9 mouse cellular contexts compared by ENCODE assay signal in genomic region chr10:128697072-128697725, GRCm38 (mm10). TPM values are rescaled to one million over a fixed set of nuclear protein-coding genes. Genes with fewer than 3 reads are reported as not detected.
DNase-seq lines count a peak whose midpoint lies in the region; ATAC-seq and TF ChIP-seq lines count a peak whose summit lies in the region.
"Had no signal": no experiment of that assay in that cellular context is flagged by ENCODE, and none has a peak within 500 bp of the region (broad histone marks: within the 10 kb centered on the region; RNA-seq: fewer than 3 reads in every experiment).

No protein-coding gene starts in this region.

- H3K4me1 ChIP-seq in liver, embryonic 11.5 days (replicated peaks; ENCODE audit: control insufficient read depth, insufficient read depth, low read length), result peaks cover 16% of the 10 kb centered on the region
- H3K4me1 ChIP-seq in bone marrow macrophage, adult 2 months (ENCODE audit: control insufficient read depth, insufficient read depth, low read length), result peaks cover 17% of the 10 kb centered on the region
- peaks cover 15% of the 10 kb centered on the region for H3K4me1 ChIP-seq in hindbrain, embryonic 15.5 days (replicated peaks)
- no peaks in the 10 kb centered on the region for H3K4me1 ChIP-seq in midbrain, postnatal 0 days (ENCODE audit: insufficient read depth, low read length)

- TF ChIP-seq CTCF in bone marrow macrophage, adult 2 months (IDR thresholded peaks at IDR 0.05; ENCODE audit: low read depth, low read length), result no peak
- peak; percentile 13 for TF ChIP-seq CTCF in midbrain, postnatal 0 days (IDR thresholded peaks at IDR 0.05)

- no peak for DNase-seq in liver, embryonic 11.5 days (ENCODE audit: low spot score)
- DNase-seq in liver, result no peak
- no peak for DNase-seq in midbrain, postnatal 0 days (ENCODE audit: low spot score)
- no peak for DNase-seq in layer of hippocampus, adult 8-10 months (ENCODE audit: low spot score in 2 of 2)
- DNase-seq in frontal cortex, postnatal 36 days (ENCODE audit: low spot score in 2 of 2), result no peak
- no peak for DNase-seq in kidney, postnatal 4 days
- DNase-seq: lung, postnatal 14 days had no signal

- WGBS in liver, embryonic 11.5 days, result 83% methylated on average over 6 of the region's 6 CpGs
- WGBS in hindbrain, embryonic 15.5 days, result 87% methylated on average over 6 of the region's 6 CpGs
- WGBS in midbrain, postnatal 0 days, result 84% methylated on average over 6 of the region's 6 CpGs

- no peak overlapping the region for H3K4me3 ChIP-seq in liver, embryonic 11.5 days (ENCODE audit: low read depth, low read length)
- no peak overlapping the region for H3K4me3 ChIP-seq in bone marrow macrophage, adult 2 months (ENCODE audit: insufficient read depth, low read length)
- H3K4me3 ChIP-seq in hindbrain, embryonic 15.5 days, result peak overlapping the region; percentile 45
- H3K4me3 ChIP-seq in midbrain, postnatal 0 days (ENCODE audit: low read depth, low read length), result peak overlapping the region; percentile 35; the same call in 1 of the 2 replicates

- peaks cover 28% of the 10 kb centered on the region for H3K36me3 ChIP-seq in liver, embryonic 11.5 days (ENCODE audit: control insufficient read depth, insufficient read depth, low read length)
- H3K36me3 ChIP-seq in hindbrain, embryonic 15.5 days, result no peaks in the 10 kb centered on the region
- no peaks in the 10 kb centered on the region for H3K36me3 ChIP-seq in midbrain, postnatal 0 days (ENCODE audit: insufficient read depth, low read length)

- H3K9me3 ChIP-seq in liver, embryonic 11.5 days (ENCODE audit: control insufficient read depth, low read length), result no peaks in the 10 kb centered on the region
- H3K9me3 ChIP-seq in hindbrain, embryonic 15.5 days, result no peaks in the 10 kb centered on the region
- no peaks in the 10 kb centered on the region for H3K9me3 ChIP-seq in midbrain, postnatal 0 days (ENCODE audit: low read length)

- no peak overlapping the region for H3K9ac ChIP-seq in liver, embryonic 11.5 days (ENCODE audit: low read depth, low read length)
- peak overlapping the region; percentile 44; the same call in 1 of the 2 replicates for H3K9ac ChIP-seq in hindbrain, embryonic 15.5 days
- no peak overlapping the region for H3K9ac ChIP-seq in midbrain, postnatal 0 days (replicated peaks; ENCODE audit: low read length, poor library complexity, severe bottlenecking)

- no peak overlapping the region for H3K27ac ChIP-seq in liver, embryonic 11.5 days (ENCODE audit: low read depth, low read length)
- peak overlapping the region; percentile 70 for H3K27ac ChIP-seq in bone marrow macrophage, adult 2 months (ENCODE audit: insufficient read depth, low read depth, low read length)
- H3K27ac ChIP-seq in hindbrain, embryonic 15.5 days (replicated peaks), result peak overlapping the region; percentile 89
- peak overlapping the region; percentile 77; the same call in 1 of the 2 replicates for H3K27ac ChIP-seq in midbrain, postnatal 0 days (ENCODE audit: low read depth, low read length)

- no peak for ATAC-seq in liver, embryonic 11.5 days (replicated peaks; ENCODE audit: low FRiP score)
- no peak for ATAC-seq in hindbrain, embryonic 15.5 days (ENCODE audit: low FRiP score, low read depth)
- no peak for ATAC-seq in midbrain, postnatal 0 days (ENCODE audit: low FRiP score)

- no peaks in the 10 kb centered on the region for H3K27me3 ChIP-seq in liver, embryonic 11.5 days (replicated peaks; ENCODE audit: control insufficient read depth, insufficient read depth, low read length)
- no peaks in the 10 kb centered on the region for H3K27me3 ChIP-seq in hindbrain, embryonic 15.5 days
- H3K27me3 ChIP-seq in midbrain, postnatal 0 days (ENCODE audit: insufficient read depth, low read length), result no peaks in the 10 kb centered on the region

- no peak for TF ChIP-seq POLR2A in bone marrow macrophage, adult 2 months (IDR thresholded peaks at IDR 0.05; ENCODE audit: borderline replicate concordance, low read depth, low read length)

- peak overlapping the region; percentile 63 for H3K4me2 ChIP-seq in liver, embryonic 11.5 days
- H3K4me2 ChIP-seq in hindbrain, embryonic 15.5 days, result peak overlapping the region; percentile 74
- peak overlapping the region; percentile 57 for H3K4me2 ChIP-seq in midbrain, postnatal 0 days (ENCODE audit: low read depth, low read length, poor library complexity, severe bottlenecking)

RNA-seq across cellular contexts. Expression of gene Rab5b, which starts 1.1 kb away (rescaled TPM):
- 46.9 and 47.1 TPM in 2 replicates for polyA plus RNA-seq in liver, embryonic 11.5 days (2014; fragmentation: Nextera tagmentation; extraction: Ambion mirVana)
- polyA plus RNA-seq in bone marrow macrophage, adult 2 months (2012; ENCODE audit: insufficient read depth, insufficient read length, missing spikeins), result 123 and 131 TPM in 2 replicates
- polyA plus RNA-seq in hindbrain, embryonic 15.5 days (2015; fragmentation: Nextera tagmentation; extraction: Ambion mirVana), result 113 and 121 TPM in 2 replicates
- total RNA-seq in midbrain, postnatal 0 days (2014; rRNA removed), result 129 and 131 TPM in 2 replicates
- 112 and 115 TPM in 2 replicates for polyA plus RNA-seq in midbrain, postnatal 0 days (2015; fragmentation: Nextera tagmentation; extraction: Ambion mirVana)
- total RNA-seq in layer of hippocampus, adult 8-10 months (2022), result 100 to 1,000 TPM; 132 to 151 (median 135) TPM

RNA-seq across cellular contexts. Expression of gene Pmel, which starts 6.8 kb away (rescaled TPM):
- polyA plus RNA-seq in liver, embryonic 11.5 days (2014; fragmentation: Nextera tagmentation; extraction: Ambion mirVana), result 0.83 and 0.85 TPM in 2 replicates
- 0.37 and 0.67 TPM in 2 replicates for polyA plus RNA-seq in bone marrow macrophage, adult 2 months (2012; ENCODE audit: insufficient read depth, insufficient read length, missing spikeins)
- 0.62 and 1.1 TPM in 2 replicates for polyA plus RNA-seq in hindbrain, embryonic 15.5 days (2015; fragmentation: Nextera tagmentation; extraction: Ambion mirVana)
- 0.76 and 3.4 TPM in 2 replicates for total RNA-seq in midbrain, postnatal 0 days (2014; rRNA removed)
- polyA plus RNA-seq in midbrain, postnatal 0 days (2015; fragmentation: Nextera tagmentation; extraction: Ambion mirVana), result 1.0 and 1.1 TPM in 2 replicates
- 1 to 10 TPM in 3 of 4 experiments, under 1 TPM in 1; 0.62 to 2.4 (median 1.1) TPM for total RNA-seq in layer of hippocampus, adult 8-10 months (2022)

RNA-seq across cellular contexts. Expression of gene Cdk2, which starts 7.6 kb away (rescaled TPM):
- 102 and 117 TPM in 2 replicates for polyA plus RNA-seq in liver, embryonic 11.5 days (2014; fragmentation: Nextera tagmentation; extraction: Ambion mirVana)
- polyA plus RNA-seq in bone marrow macrophage, adult 2 months (2012; ENCODE audit: insufficient read depth, insufficient read length, missing spikeins), result 47.0 and 53.0 TPM in 2 replicates
- 22.4 and 23.5 TPM in 2 replicates for polyA plus RNA-seq in hindbrain, embryonic 15.5 days (2015; fragmentation: Nextera tagmentation; extraction: Ambion mirVana)
- total RNA-seq in midbrain, postnatal 0 days (2014; rRNA removed), result 7.8 and 11.1 TPM in 2 replicates
- polyA plus RNA-seq in midbrain, postnatal 0 days (2015; fragmentation: Nextera tagmentation; extraction: Ambion mirVana), result 8.7 and 10.7 TPM in 2 replicates
- total RNA-seq in layer of hippocampus, adult 8-10 months (2022), result 1 to 10 TPM; 2.5 to 4.3 (median 3.4) TPM

RNA-seq across cellular contexts. Expression of gene Suox, which starts 23.3 kb away (rescaled TPM):
- polyA plus RNA-seq in liver, embryonic 11.5 days (2014; fragmentation: Nextera tagmentation; extraction: Ambion mirVana), result 12.4 and 12.5 TPM in 2 replicates
- 6.3 and 7.2 TPM in 2 replicates for polyA plus RNA-seq in bone marrow macrophage, adult 2 months (2012; ENCODE audit: insufficient read depth, insufficient read length, missing spikeins)
- 14.5 TPM in 2 replicates for polyA plus RNA-seq in hindbrain, embryonic 15.5 days (2015; fragmentation: Nextera tagmentation; extraction: Ambion mirVana)
- total RNA-seq in midbrain, postnatal 0 days (2014; rRNA removed), result 11.5 and 15.7 TPM in 2 replicates
- 8.9 and 11.8 TPM in 2 replicates for polyA plus RNA-seq in midbrain, postnatal 0 days (2015; fragmentation: Nextera tagmentation; extraction: Ambion mirVana)
- 10 to 100 TPM; 12.0 to 16.6 (median 14.3) TPM for total RNA-seq in layer of hippocampus, adult 8-10 months (2022)

RNA-seq across cellular contexts. Expression of gene Dgka, which starts 47.5 kb away (rescaled TPM):
- 4.6 and 5.5 TPM in 2 replicates for polyA plus RNA-seq in liver, embryonic 11.5 days (2014; fragmentation: Nextera tagmentation; extraction: Ambion mirVana)
- polyA plus RNA-seq in bone marrow macrophage, adult 2 months (2012; ENCODE audit: insufficient read depth, insufficient read length, missing spikeins), result 26.1 and 29.6 TPM in 2 replicates
- 7.7 and 8.9 TPM in 2 replicates for polyA plus RNA-seq in hindbrain, embryonic 15.5 days (2015; fragmentation: Nextera tagmentation; extraction: Ambion mirVana)
- total RNA-seq in midbrain, postnatal 0 days (2014; rRNA removed), result 4.5 and 7.5 TPM in 2 replicates
- 4.9 and 5.1 TPM in 2 replicates for polyA plus RNA-seq in midbrain, postnatal 0 days (2015; fragmentation: Nextera tagmentation; extraction: Ambion mirVana)
- 10 to 100 TPM; 11.3 to 15.4 (median 13.9) TPM for total RNA-seq in layer of hippocampus, adult 8-10 months (2022)

Comparison
In these comparisons a context has a peak if more than half of its experiments do, and no peak if none do; other contexts are left out.
1. H3K4me3 ChIP-seq: peak in hindbrain, embryonic 15.5 days (single experiment) and midbrain, postnatal 0 days (single experiment); none in liver, embryonic 11.5 days (single experiment) and bone marrow macrophage, adult 2 months (single experiment).
2. Peak in every context shown above with its lines, with median percentiles within 50 percentile points of each other: H3K4me2 ChIP-seq.